Mouse (Mus musculus) macrophage (primary cell): Measurements from ENCODE around the gene Dusp13. TPM values are rescaled to one million over a fixed set of nuclear protein-coding genes. Genes with fewer than 3 reads are reported as not detected.

Experiments used
- H3K27ac ChIP-seq: fragments of 350-480 bp; formaldehyde crosslinking; 2 replicates; pipeline ENCODE4 v1.9.0; 2021
- H3K36me3 ChIP-seq: fragments of 350-480 bp; formaldehyde crosslinking; 2 replicates; pipeline ENCODE4 v1.9.0; 2021; ENCODE audit errors: inconsistent target
- H3K4me3 ChIP-seq: fragments of 350-480 bp; formaldehyde crosslinking; 2 replicates; pipeline ENCODE4 v1.9.0; 2021; ENCODE audit errors: inconsistent target
- H3K79me2 ChIP-seq: fragments of 350-480 bp; formaldehyde crosslinking; 2 replicates; pipeline ENCODE4 v1.9.0; 2021; ENCODE audit errors: inconsistent target
- WGBS: methylation state at CpG from one replicate; pipeline ENCODE4 v1.1.7; 2026; ENCODE audit warnings: inconsistent platforms; ENCODE audit not compliant: missing documents; 5-methylcytosine and 5-hydroxymethylcytosine counted together
- polyA plus RNA-seq: library from polyadenylated mRNA; stranded (reverse); fragments of 250-400 nt; gene quantifications from 3 replicates; pipeline ENCODE4 v1.2.4, GENCODE M21; 2018; ENCODE audit warnings: inconsistent platforms

Gene Dusp13
- polyA plus RNA-seq, 1 experiment from 2014 or later = 0.57 TPM

DNA sequence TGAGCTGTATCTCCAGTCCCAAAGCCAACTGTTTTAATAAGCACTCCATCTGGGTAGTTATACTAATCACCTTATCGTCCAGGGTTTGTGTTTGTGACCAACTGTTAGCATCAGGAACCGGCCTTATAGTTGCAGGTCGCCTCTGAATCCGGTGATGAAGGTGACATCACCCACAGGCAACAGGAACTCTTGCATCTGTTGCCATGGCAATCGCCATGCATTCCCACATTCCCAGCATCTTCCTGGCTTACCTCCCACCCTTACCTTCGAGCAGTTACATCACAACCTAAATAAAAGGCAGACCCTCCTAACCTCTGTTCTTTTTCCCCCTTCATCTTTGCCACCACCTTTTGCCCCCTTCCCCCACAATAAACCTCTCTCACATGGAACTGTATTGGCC, 13.7 kb upstream of the Dusp13 start:
- Histone ChIP-seq H3K79me2 (peaks cover 100% of the 10 kb centered on the region), H3K27ac (no peak overlapping the region), H3K4me3 (no peak overlapping the region), H3K36me3 (no peaks in the 10 kb centered on the region)
- WGBS = 96% methylated on average over 6 of the region's 6 CpGs

DNA sequence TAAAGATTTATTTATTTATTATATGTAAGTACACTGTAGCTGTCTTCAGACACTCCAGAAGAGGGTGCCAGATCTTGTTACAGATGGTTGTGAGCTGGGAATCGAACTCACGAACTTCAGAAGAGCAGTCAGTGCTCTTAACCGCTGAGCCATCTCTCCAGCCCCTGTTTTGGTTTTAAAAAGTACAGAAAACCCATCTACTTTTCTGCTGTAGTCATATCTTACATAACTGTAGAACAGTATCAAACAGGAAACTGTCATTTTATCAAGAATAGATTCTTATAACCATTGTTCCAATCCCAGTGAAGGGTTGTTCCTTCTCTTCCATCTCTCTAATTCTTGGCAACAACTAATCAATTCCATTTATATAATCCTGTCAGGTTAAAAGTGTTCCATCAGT, 12.8 kb upstream of the Dusp13 start:
- WGBS = 86% methylated on average over 3 of the region's 3 CpGs
- Histone ChIP-seq H3K36me3 (no peaks in the 10 kb centered on the region), H3K79me2 (peaks cover 100% of the 10 kb centered on the region), H3K27ac (no peak overlapping the region), H3K4me3 (no peak overlapping the region)

DNA sequence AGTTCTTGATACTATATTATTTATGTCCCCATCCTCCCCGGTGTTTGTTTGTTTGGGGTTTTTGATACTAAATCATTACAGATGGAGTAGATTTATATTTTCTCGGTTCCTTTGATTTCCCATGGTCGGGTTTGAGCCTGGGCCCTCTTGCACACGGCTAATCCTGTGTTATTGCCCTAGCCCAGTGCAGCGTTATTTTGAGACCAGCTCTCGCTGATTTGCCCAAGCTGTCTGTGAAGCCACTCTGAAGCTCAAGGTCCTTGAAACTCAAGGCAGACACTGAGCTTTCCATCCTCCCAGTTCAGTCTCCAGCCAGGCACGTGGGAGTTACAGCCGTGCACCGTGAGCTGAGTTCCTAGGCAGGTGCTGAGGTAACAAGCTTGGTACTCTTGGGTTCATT, 10.6 kb upstream of the Dusp13 start:
- Histone ChIP-seq H3K27ac (no peak overlapping the region), H3K4me3 (no peak overlapping the region), H3K79me2 (peaks cover 92% of the 10 kb centered on the region), H3K36me3 (no peaks in the 10 kb centered on the region)
- WGBS = 91% methylated on average over 9 of the region's 9 CpGs

DNA sequence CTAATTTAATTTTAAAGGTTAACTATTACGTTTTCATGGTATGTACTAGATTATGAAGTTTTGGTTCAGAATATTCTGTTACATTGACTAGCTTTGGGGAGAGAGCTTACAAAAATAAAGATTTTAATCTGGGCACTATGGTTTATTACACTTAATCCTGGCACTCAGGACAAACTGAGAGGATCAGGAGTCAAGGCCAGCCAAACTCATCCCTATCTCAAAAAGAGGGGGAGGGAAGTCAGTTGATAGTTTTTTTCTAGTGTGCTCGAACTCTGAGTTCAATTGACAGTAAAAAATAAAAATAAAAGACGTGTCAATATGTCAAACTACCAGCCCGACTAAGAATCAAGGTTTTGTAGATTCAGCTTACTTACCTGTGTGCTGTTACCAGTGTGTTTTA, 2.4 kb upstream of the Dusp13 start:
- H3K27ac ChIP-seq = no peak overlapping the region
- H3K36me3 ChIP-seq = no peaks in the 10 kb centered on the region
- H3K79me2 ChIP-seq = peaks cover 69% of the 10 kb centered on the region
- H3K4me3 ChIP-seq = no peak overlapping the region
- 92% methylated on average over 4 of the region's 4 CpGs for WGBS

DNA sequence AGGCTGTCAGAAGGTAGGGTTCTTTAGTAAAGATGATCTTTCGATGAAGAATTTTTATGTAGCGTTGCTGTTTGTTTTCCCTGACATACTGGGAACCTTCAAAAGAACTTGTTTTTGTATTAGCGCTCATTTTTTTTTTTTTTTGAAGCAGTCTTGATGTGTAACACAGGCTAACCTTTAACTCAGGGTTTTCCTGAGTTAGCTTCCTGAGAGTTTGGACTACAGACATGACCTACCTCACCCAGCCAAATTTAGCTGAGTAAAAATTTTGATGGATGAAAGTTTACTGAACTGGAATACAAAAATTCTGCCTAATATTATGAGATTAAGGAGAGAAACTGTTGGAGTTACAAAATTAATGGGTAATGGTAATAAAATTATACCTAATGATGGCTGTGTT, 1.4 kb upstream of the Dusp13 start:
- no peak overlapping the region for H3K27ac ChIP-seq

DNA sequence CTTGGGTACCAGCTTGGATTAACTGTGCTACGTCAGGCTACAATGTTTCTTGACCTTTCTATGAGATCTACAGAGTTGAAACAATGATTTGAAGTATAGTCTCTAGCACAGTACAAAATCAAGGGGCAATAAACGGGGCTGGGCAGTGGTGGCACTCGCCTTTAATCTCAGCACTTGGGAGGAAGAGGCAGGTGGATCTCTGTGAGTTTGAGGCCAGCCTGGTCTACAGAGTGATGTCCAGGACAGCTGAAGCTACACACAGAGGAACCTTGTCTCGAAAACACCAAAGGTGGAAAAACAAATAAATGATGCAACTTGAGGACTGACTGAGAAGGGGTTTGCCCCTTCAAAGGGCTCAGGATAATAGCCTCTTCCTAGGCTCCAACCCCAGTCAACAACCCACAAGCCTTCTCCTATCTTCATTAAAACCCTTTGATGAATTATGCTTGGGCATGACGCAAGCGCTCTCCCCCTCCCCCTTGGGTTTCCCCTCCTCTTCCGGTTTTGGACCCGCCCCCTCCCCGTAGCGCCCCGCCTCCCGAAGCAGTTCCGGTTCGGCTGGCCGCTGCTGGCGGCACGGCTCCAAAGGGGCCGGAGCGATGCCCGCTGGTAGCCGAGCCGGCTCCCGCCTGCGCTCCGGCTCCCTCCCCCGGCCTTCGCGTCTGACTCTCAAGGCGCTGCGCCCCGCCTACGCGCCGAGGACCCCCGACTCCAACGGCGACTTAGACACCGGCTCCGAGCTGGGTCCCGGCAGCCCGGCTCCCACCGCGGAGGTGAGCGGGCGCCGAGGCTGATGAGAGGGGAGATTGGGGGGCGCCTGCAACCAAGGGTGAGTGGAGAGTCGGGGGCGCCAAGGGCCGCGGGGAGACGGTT, 737 bp downstream of the Dusp13 start, which contains the start of gene Samd8:
Gene Samd8, plus strand, starts transcription at position 524 of the 873 bp plus-strand sequence.
- Histone ChIP-seq H3K4me3 (peak within 1 kb of the TSS; percentile 95), H3K36me3 (no peaks in the 10 kb centered on the region), H3K79me2 (peaks cover 46% of the 10 kb centered on the region), H3K27ac (peak within 1 kb of the TSS; percentile 86)
- WGBS = 6% methylated on average over 52 of the region's 52 CpGs

More for the DNA sequence above, 1.4 kb upstream of the Dusp13 start:
- WGBS = 100% methylated on average over 3 of the region's 3 CpGs
- Histone ChIP-seq H3K36me3 (no peaks in the 10 kb centered on the region), H3K4me3 (no peak overlapping the region), H3K79me2 (peaks cover 62% of the 10 kb centered on the region)

DNA sequence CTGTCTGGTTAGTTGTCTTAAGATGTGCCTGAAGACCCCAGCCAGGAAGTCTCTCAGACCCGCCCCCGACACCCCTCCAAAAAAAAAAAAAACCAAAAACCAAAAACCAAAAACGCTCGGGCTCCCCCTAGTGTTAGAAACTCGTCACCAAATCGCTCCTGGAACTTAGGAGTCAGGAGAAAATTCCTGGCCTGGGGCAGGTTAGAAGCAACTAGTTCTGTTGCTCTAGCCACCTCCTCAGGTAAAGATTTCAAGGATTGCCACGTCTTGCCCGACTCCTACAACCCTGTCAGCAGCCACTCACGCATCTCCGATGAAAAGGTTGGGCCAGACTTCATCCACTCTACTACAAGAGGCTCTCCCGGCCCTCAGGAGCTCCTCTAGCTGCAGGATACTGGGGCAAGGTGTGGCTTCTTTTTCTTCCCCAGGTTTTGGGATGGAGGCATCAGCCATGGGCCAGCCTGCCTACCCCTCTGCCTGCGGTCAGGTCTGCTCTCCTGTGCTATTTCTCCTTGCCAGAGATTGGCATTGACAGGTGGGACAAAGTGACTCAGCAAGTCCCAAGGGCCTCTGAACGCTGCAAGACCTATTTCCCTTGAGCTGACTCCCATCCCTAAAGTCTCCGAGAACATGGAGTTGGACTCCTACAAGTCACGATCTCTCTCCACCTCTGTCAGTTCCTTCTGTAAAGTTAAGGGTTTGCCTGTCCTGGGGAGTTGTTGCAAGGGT, 2.7 kb downstream of the Dusp13 start:
- Histone ChIP-seq H3K36me3 (no peaks in the 10 kb centered on the region), H3K79me2 (peaks cover 27% of the 10 kb centered on the region), H3K4me3 (no peak overlapping the region), H3K27ac (no peak overlapping the region)
- 45% methylated on average over 10 of the region's 15 CpGs for WGBS

DNA sequence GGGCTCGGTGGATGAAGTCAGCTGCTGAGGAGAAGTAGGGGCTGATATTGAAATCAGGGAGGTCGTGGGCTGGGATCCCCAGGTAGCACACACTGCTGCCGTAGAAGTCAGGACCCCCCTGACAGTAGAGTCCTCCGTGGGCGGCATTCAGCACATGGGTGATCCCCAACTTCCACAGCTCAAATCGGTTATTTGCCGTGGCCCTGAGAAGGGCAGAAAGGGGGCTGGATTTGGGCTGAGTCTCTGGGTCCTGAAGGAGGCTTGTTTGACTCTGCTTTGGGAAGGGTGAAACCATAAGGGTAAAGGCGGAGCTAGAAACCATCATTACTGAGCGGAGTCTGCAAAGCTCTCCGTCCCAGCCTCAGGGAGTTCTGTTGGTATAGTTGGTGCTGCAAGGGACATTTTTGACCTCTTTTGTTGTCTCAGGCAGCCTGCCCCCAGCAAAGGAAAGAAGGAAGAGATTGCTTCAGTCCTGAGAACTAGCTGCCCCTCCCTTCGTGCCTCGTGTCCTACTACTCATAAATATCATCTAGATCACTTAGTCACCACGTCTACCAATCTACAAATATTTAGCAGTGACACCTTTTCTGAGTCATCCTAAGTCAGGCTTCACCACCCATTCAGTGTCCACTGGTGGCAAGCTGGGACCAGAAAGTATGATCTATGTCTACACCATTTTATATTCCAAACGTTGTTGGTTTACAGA, 3.4 kb downstream of the Dusp13 start:
- 67% methylated on average over 14 of the region's 14 CpGs for WGBS
- no peak overlapping the region for H3K4me3 ChIP-seq

DNA sequence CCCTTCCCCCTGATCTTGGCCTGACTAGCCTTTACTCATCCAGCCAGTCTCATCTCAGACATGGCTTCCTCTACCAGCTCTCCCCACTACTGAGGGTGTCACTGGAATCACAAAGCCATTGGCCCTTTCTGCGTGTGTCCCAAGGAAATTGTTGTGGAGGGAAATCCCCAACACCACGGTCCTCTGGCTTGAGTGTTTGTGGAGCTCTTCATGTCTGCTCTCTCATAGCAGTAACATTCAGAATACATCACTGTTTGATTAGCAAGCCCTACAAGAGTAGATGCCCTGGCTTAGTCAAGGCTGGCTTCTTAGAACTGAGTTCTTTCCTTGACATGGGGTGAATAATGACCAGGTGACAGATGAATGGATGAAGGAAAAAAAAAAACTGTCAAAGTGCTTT, 4.1 kb downstream of the Dusp13 start:
- WGBS = 64% methylated on average over 2 of the region's 2 CpGs

More for the DNA sequence above, 3.4 kb downstream of the Dusp13 start:
- Histone ChIP-seq H3K36me3 (no peaks in the 10 kb centered on the region), H3K27ac (no peak overlapping the region), H3K79me2 (peaks cover 20% of the 10 kb centered on the region)

DNA sequence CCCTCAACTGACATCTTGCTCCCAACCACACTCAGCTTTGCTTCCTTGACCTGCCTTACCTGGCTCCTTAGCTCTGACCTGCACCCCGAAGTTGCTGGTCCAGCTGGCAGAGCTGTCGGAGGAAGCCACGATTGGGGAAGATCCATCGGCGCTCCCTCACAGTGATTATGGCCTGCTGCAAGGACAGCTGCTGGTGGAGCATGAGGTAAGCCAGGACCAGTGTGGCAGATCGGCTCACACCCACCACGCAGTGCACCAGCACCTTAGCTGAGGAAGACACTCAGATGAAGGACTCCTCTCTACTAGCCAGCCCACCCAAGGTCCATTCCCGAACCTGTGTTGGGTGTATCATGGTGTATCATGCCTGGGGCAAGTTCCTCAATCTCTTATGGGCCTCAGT, 4.7 kb downstream of the Dusp13 start:
- Histone ChIP-seq H3K4me3 (no peak overlapping the region), H3K79me2 (peaks cover 7% of the 10 kb centered on the region; the same call in 1 of the 2 replicates), H3K27ac (peak overlapping the region; percentile 7; the same call in 1 of the 2 replicates), H3K36me3 (no peaks in the 10 kb centered on the region)
- WGBS = 94% methylated on average over 7 of the region's 8 CpGs

More for the DNA sequence above, 4.1 kb downstream of the Dusp13 start:
- H3K36me3 ChIP-seq = no peaks in the 10 kb centered on the region
- no peak overlapping the region for H3K27ac ChIP-seq
- H3K4me3 ChIP-seq = no peak overlapping the region
- peaks cover 12% of the 10 kb centered on the region for H3K79me2 ChIP-seq

DNA sequence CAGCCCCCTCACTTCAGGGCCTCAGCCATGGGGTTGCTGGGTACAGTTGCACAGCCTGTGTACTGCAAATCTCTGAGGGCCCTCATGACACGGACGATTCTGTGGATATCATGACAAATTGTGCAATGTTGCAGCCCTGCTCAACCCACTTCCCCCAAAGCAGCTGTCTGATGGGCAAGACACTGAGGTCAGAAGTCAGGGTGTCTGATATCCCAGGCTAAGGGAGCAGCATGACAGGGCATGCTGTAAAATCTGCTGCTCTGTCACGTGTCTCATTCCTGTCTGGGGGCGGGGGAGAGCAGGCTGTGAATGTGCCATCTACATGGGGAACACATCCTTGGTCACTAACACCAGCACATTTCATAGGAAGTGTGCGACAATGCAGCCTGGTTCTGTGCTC, 5.8 kb downstream of the Dusp13 start:
- WGBS = 15% methylated on average over 5 of the region's 5 CpGs
- H3K79me2 ChIP-seq = no peaks in the 10 kb centered on the region
- H3K27ac ChIP-seq = peak overlapping the region; percentile 85
- no peaks in the 10 kb centered on the region for H3K36me3 ChIP-seq
- H3K4me3 ChIP-seq = no peak overlapping the region

DNA sequence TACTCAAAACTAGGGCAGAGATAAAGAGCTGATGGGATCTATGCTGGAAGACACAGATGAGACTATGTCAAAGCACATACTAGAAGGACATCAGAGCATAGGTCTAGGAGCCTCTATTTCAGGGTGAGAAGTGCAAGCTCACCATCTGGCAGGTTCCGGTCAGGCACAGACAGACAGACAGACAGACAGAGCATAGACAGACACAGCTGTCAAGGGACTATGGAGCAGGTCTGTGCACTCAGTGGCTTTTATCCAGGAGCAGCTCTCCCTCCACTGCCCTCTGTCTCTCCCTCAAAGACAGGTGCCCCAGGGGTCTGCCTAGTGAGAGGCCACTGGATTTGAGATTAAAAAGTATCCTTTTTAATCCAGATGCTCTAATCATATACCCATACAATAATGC, 6.8 kb downstream of the Dusp13 start:
- 100% methylated on average over 1 of the region's 1 CpGs for WGBS
- Histone ChIP-seq H3K27ac (peak overlapping the region; percentile 85), H3K79me2 (no peaks in the 10 kb centered on the region), H3K36me3 (no peaks in the 10 kb centered on the region), H3K4me3 (no peak overlapping the region)

DNA sequence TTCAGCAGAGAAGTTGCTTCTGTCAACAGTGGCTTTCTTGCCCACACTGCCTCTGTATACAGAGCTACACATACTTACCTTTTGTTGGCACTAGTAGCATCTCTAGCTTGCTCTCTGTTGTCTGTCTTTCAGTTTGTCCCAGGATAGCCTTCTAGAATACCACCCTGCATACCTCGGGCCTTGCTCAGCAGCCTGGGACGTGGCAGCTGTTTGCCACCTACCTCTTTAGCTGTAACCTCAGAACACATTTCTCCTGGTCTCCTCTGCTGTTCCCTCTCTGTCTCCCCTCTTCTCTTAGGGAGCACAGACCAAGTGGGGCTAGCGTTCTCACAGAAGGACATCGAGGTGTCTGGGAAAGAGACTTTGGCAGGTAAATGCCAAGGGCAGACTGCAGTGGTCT, 8.5 kb downstream of the Dusp13 start:
- H3K27ac ChIP-seq = no peak overlapping the region
- no peak overlapping the region for H3K4me3 ChIP-seq
- no peaks in the 10 kb centered on the region for H3K79me2 ChIP-seq
- 93% methylated on average over 4 of the region's 4 CpGs for WGBS
- H3K36me3 ChIP-seq = no peaks in the 10 kb centered on the region

DNA sequence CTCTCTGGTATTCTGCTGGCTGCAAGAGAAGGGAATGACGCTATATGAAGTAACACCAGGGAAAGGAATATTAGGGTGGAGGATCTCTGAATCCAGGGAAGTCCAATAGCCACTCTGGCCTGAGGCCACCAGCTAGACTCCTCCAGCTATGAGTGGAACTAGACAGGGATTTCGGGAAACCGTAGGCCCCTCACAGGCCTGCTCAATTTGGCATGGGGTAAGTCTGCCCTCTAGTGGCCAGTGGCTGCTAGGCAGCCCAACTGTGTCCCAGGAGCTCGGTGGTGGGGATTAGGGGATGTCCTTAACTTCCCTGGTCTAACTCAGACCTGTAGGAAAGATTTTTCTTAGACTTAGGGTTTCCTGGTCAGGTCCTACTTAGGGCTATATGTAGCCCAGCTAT, 9.2 kb downstream of the Dusp13 start:
- 28% methylated on average over 4 of the region's 4 CpGs for WGBS
- Histone ChIP-seq H3K36me3 (no peaks in the 10 kb centered on the region), H3K27ac (no peak overlapping the region), H3K4me3 (no peak overlapping the region), H3K79me2 (no peaks in the 10 kb centered on the region)
